Comparison of ENCODE assay signal across 10 mouse cellular contexts in genomic region chr9:45664871-45665394, GRCm38 (mm10).
DNase-seq lines count a peak whose midpoint lies in the region; ATAC-seq lines count a peak whose summit lies in the region.
"Had no signal": no experiment of that assay in that cellular context is flagged by ENCODE, and none has a peak within 500 bp of the region (broad histone marks: within the 10 kb centered on the region; RNA-seq: fewer than 3 reads in every experiment).

No protein-coding gene starts in this region.

- 49% methylated on average over 15 of the region's 15 CpGs for WGBS in forebrain, embryonic 10.5 days
- 42% methylated on average over 15 of the region's 15 CpGs for WGBS in limb, embryonic 12.5 days

- peak overlapping the region; percentile 84 for H3K27ac ChIP-seq in forebrain, embryonic 10.5 days
- H3K27ac ChIP-seq in limb, embryonic 12.5 days = peak overlapping the region; percentile 66

- peak; percentile 60 for DNase-seq in layer of hippocampus, adult 9-11 months
- DNase-seq in layer of hippocampus, adult 8-10 months (ENCODE audit: low spot score in 2 of 2) = no peak
- DNase-seq in forebrain, embryonic 10.5 days (ENCODE audit: extremely low spot score, low spot score) = no peak
- DNase-seq in retina, embryonic 14.5 days (ENCODE audit: low spot score) = peak; percentile 76
- DNase-seq in frontal cortex, postnatal 25 days (ENCODE audit: low spot score in 2 of 2) = no peak
- no peak for DNase-seq in left cerebral cortex, postnatal 14 days (ENCODE audit: low spot score in 2 of 2)

- H3K27me3 ChIP-seq in forebrain, embryonic 10.5 days (ENCODE audit: poor library complexity, severe bottlenecking) = 0 out of 2 replicates have a peak, but pooled peaks cover 3% of the 10 kb centered on the region
- no peaks in the 10 kb centered on the region for H3K27me3 ChIP-seq in limb, embryonic 12.5 days

- no peaks in the 10 kb centered on the region for H3K9me3 ChIP-seq in forebrain, embryonic 10.5 days
- no peaks in the 10 kb centered on the region for H3K9me3 ChIP-seq in limb, embryonic 12.5 days
- H3K9me3 ChIP-seq: G1E had no signal

- no peak overlapping the region for H3K4me3 ChIP-seq in forebrain, embryonic 10.5 days
- H3K4me3 ChIP-seq in limb, embryonic 12.5 days (replicated peaks) = no peak overlapping the region
- H3K4me3 ChIP-seq: myocyte had no signal

- H3K4me2 ChIP-seq in limb, embryonic 12.5 days = peak overlapping the region; percentile 23

- H3K9ac ChIP-seq in limb, embryonic 12.5 days (replicated peaks) = no peak overlapping the region

- H3K36me3 ChIP-seq in forebrain, embryonic 10.5 days (replicated peaks) = no peaks in the 10 kb centered on the region
- H3K36me3 ChIP-seq in limb, embryonic 12.5 days = no peaks in the 10 kb centered on the region
- H3K36me3 ChIP-seq: G1E had no signal

- intact Hi-C loops in left cerebral cortex, postnatal 14 days (cut with DNase I) = loop anchor here (5.0 kb wide), 1 partner anchor 68 kb away; no protein-coding TSS in a partner anchor

- ATAC-seq in limb, embryonic 12.5 days (ENCODE audit: insufficient number of reproducible peaks, insufficient read depth, low FRiP score, low TSS enrichment, low read depth) = no peak
- ATAC-seq in megakaryocyte progenitor cell, adult 5-6 weeks (replicated peaks; ENCODE audit: poor library complexity) = no peak

- peaks cover 48% of the 10 kb centered on the region for H3K4me1 ChIP-seq in forebrain, embryonic 10.5 days
- H3K4me1 ChIP-seq in limb, embryonic 12.5 days (replicated peaks) = peaks cover 23% of the 10 kb centered on the region

Comparison
In these comparisons a context has a peak if more than half of its experiments do, and no peak if none do; other contexts are left out.
1. DNase-seq: peak in layer of hippocampus, adult 9-11 months (single experiment) and retina, embryonic 14.5 days (single experiment); none in layer of hippocampus, adult 8-10 months (0 of 2), forebrain, embryonic 10.5 days (single experiment), frontal cortex, postnatal 25 days (0 of 2) and left cerebral cortex, postnatal 14 days (0 of 2).